Mouse (Mus musculus) brain, embryonic 14.5 days (tissue): ENCODE measurements around the gene Ap2m1. TPM values are rescaled to one million over a fixed set of nuclear protein-coding genes. Genes with fewer than 3 reads are reported as not detected.
A peak's percentile ranks its signal among the peaks of the same experiment; 100 is the strongest.

Experiments used
- DNase-seq: peaks from one replicate; pipeline ENCODE4 v3.0.0-alpha.2; 2011; ENCODE audit warnings: low read depth
- CTCF ChIP-seq: fragments of 200-500 bp; IDR thresholded peaks from 2 replicates; pipeline ENCODE4 v1.5.1; 2012; ENCODE audit warnings: inconsistent platforms, mild to moderate bottlenecking, moderate library complexity, borderline replicate concordance; ENCODE audit not compliant: insufficient read depth, insufficient read length; ENCODE audit errors: extremely low read depth
- POLR2A ChIP-seq: fragments of 200-500 bp; IDR thresholded peaks from 2 replicates; pipeline ENCODE4 v1.6.1; 2012; ENCODE audit warnings: mild to moderate bottlenecking, inconsistent platforms, borderline replicate concordance; ENCODE audit not compliant: poor library complexity, insufficient read depth, insufficient read length, severe bottlenecking; ENCODE audit errors: extremely low read depth
- polyA plus RNA-seq: library from polyadenylated mRNA; depleted of rRNA; stranded (reverse); fragments of >200 nt; gene quantifications from 2 replicates; pipeline ENCODE4 v1.2.3, GENCODE M21; 2012

Ap2m1 gene
- polyA plus RNA-seq, 1 experiment: 1,266 TPM

DNA sequence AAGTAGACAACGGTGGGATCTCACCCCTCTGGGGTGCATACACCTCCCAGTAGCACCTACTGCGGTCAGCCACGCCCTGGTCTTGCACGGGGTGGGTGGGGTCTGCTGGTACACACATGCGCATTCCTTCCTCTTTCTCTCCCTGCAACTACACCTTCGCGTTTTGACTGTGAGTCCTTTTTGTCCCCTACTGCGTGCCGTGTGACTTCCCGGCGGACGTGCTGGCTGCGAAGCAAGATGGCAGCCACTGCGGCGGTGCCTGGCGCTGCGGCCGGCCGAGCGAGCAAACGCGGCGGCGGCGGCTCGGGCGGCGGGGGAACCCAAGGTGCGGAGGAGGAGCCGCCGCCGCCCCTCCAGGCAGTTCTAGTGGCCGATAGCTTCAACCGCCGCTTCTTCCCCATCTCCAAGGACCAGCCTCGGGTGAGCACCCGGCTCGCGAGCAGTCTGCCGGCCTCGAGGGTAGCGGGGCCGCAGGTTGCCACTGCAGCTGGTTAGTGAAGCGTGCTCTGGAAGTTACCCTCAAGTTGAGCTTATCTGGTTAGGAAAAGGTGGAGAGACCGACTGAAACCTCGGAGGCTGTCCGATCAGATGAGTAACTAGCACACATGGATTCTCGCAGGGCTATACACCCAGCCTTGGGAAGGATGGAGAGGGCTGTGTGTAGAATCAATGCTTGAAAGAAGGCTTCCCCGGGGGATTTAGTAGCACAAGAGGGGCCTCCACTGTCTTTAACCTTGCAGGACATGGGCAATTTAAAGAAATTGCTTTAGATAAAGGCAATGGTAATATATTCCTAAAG is 36.4 kb upstream of the Ap2m1 start, which contains the start of gene Eif2b5:
Eif2b5 (plus strand) TSS at position 141 of the 799 bp plus-strand sequence.
- DNase-seq: peak; percentile 98
- no peak for TF ChIP-seq CTCF
- TF ChIP-seq POLR2A: peak; percentile 82

DNA sequence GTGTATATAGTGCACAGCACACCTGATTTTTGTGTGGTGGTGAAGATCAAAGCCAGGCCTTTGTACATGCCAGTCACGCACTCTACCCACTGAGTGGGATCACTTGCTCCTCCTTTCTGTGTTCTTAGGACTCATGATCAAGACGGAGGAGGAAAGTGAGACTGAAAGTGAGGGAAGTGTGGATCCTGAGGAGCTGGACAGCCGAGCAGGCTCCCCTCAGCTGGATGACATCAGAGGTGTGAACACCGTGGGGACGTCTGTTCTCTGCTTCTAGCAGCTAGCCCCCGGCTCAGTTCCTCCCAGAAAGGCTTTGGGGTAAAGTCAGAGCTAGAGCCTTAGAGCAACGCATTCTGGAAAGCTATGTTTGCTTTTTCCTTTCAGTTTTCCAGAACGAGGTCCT is 29.3 kb upstream of the Ap2m1 start:
- TF ChIP-seq POLR2A (no peak), CTCF (no peak)
- DNase-seq: no peak

DNA sequence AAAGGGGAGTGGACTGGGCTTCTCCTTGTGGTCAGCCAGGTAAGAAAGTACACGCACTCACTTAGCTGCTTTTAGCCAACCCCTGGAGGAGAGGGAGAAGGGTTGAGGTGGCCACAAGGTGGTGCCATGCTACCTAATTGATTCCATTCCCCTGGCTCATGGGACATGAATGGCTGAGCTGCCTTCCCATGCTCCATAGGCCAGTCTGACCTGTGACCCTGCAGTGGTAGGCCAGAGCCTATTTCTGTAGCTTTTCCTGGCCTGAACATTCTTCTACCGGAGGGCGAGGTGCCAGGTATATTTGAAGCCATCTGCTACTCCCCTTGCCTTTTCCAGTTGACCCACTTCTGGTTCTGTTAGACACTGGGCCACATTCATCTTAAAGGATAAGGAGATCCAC is 25.9 kb upstream of the Ap2m1 start:
- TF ChIP-seq CTCF (peak; percentile 51; the same call in 1 of the 2 replicates), POLR2A (no peak)
- DNase-seq: peak; percentile 35

DNA sequence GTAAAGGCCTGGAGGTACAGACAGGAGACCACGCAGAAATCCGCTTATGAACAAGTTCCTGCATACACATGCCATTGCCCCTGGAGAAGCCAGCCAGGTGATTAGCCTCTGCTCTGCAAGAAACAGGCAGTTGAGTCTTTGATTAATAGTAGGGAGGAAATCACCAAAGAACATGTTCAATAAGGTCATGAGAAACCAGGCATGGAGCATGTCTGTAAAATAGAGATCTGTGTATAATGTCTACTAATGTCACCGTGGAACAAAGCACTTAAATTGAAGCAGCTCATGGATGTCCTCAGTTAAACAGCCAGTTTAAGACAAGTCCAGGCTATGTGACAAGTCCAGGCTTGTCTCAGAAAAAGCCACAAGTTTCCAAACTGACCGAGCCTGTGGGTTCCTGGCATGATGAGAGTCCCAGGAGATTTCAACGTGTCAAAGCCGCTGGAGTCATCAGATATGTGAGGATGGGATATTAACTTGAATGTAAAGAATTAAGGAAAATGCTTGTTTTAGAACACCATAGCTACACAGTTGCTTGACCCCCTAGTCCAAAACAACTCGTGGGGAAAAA is 23.9 kb upstream of the Ap2m1 start:
- DNase-seq: no peak
- TF ChIP-seq POLR2A: no peak
- TF ChIP-seq CTCF: no peak

DNA sequence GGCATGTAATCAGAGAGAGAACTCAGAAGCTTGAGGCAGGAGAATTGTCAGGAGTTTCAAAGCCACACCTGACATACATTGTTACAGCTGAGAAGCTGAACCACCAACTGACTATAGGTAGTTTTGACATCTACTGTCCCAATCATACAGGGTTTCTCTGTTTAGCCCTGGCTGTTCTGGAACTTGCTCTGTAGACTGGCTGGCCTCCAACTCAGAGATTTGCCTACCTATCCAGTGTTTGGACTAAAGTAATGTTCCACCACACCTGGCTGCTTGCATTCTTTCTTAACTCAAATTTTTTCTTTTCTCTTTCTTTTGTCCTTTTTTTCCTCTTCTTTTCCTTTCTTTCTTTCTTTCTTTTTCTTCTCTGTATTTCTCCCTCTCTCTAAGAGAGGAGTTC is 19.2 kb upstream of the Ap2m1 start:
- TF ChIP-seq POLR2A (no peak), CTCF (no peak)
- no peak for DNase-seq

DNA sequence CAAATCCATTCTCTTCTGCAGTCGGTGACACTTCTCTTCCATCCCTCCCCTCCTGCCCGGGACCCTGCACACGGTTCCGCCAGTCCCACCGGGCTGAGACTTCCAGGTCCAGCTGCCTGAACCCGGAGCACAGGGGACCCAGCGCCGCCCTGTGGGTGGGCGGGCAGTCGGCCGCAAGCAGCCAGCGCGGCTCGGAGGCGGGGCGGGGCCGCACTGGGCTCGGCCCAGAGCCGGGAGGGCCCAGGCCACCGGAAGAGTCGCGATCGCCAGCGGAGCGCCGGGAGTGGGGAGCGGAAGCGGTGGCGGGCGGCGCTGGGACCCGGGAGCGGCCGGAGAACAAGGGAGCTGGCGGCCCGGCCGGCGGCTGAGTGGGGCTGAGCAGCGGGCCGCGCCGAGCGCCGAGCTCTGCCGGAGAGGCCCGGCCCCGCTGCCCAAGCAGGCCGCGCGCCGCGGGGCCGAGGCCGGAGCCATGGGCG is 18.5 kb upstream of the Ap2m1 start, which contains the start of gene Dvl3:
Dvl3 (plus strand) TSS at position 257 of the 476 bp plus-strand sequence.
- DNase-seq: peak; percentile 96
- TF ChIP-seq CTCF (peak; percentile 22; the same call in 1 of the 2 replicates), POLR2A (peak; percentile 92)

DNA sequence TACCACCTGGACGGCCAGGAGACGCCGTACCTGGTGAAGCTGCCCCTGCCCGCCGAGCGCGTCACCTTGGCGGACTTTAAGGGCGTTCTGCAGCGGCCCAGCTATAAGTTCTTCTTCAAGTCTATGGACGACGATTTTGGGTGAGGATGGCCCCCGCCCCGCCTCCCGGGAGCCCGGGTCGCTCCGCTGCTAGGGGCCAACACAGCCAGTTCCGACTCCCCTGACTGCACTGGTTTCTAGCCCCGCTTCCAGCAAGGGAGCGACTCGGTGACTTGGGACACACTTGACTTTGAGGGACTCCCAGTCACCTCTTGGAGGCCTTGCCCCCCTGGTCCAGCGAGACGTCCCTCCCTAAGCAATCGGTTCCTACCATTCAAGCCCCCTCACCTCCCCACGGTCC is 18.1 kb upstream of the Ap2m1 start:
- TF ChIP-seq CTCF (no peak), POLR2A (no peak)
- no peak for DNase-seq

DNA sequence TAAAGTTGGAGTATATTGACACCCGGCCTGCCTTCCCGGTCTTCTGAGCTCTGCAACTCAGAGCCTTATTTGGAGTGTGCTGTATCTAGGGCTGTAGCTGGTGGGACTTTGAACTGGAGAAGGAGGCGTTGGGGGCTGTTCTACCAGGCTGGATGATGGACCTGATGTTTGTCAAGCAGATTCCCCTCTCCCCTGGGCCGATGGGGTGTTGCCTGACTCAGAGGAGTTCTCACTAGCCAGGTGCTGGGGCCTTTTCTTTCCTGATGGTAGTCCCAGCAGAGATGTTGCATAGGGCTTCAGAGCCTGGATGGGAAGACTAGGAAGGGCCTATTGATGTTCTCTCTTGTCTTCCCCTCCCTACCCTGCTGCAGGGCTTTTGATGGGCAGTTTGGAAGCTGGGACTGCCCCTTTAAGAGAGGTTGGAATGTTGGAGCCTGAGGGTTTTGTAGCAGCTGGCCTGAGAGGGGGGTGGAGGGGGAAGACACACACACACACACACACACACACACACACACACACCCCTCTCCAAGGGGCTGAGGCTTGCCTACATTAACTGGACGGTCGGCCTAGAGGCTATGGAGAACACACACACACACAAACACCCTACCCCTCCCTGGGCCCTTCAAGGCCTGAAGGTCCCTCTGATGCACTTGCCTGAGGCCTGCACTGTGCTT is 17.4 kb upstream of the Ap2m1 start:
- peak; percentile 88 for DNase-seq
- TF ChIP-seq CTCF (no peak), POLR2A (no peak)

DNA sequence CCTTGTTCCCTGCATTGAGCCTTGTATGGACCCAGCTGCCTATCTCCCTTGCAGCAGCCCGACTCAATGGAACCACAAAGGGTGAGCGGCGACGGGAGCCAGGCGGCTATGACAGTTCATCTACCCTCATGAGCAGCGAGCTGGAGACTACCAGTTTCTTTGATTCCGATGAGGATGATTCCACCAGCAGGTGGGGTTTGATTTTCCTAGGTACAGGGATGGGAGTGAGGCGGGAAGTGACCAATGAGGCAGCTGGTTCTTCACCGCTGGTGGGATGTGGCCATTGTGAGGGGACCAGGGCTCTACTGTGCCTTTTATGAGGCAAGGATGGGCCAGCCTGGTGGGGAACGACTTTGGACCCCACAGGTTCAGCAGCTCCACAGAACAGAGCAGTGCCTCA is 11.4 kb upstream of the Ap2m1 start:
- DNase-seq: no peak
- TF ChIP-seq CTCF: no peak
- no peak for TF ChIP-seq POLR2A

DNA sequence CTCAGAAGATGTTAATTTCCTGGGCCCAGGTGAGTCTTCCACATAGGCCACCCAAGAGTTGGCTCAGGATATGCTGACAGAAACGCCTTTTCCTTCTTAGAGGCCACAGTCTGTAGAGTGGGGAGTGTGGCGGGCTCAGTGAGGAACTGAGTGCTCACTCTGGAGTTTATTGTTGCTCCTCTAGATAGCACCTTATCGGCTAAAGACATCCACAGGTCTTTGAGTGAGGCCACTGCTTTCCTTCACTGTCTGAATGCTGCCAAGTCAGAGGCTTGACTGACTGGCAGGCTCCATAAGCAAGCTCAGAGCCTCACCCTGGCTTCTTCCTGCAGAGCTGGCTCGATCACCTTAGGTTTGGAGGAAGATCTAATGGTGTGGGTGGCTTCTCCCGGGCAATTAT is 6.5 kb upstream of the Ap2m1 start:
- TF ChIP-seq CTCF (no peak), POLR2A (no peak)
- DNase-seq: no peak

DNA sequence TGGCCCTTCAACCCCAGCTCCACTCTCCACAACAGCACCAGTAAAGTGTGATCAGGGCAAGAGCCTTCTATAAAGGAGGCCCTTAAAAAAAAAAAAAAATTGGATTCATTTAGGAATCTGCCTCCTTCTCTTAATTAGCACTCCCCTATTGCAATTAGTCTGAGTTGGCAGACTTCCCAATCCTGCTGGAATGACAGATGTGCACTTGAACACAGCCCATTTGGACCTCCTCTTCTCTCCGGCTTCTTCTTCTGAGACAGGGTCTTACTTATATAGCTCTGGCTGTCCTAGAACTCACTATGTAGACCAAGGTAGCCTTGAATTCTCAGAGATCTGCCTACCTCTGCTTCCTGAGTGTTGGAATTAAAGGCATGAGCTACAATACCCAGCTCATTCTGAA is 5.9 kb upstream of the Ap2m1 start:
- DNase-seq: peak; percentile 83
- TF ChIP-seq CTCF (no peak), POLR2A (no peak)

DNA sequence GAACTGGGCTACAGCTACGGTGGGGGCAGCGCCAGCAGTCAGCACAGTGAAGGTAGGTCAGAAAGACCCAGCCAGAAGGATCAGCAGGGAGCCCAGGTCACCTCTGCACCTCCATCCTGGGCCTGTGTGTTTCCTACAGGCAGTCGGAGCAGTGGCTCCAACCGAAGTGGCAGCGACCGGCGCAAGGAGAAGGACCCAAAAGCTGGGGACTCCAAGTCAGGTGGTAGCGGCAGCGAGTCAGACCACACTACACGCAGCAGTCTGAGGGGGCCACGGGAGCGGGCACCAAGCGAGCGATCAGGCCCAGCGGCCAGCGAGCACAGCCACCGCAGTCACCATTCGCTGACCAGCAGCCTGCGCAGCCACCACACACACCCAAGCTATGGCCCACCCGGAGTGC is 4.3 kb upstream of the Ap2m1 start:
- DNase-seq: no peak
- TF ChIP-seq CTCF (no peak), POLR2A (no peak)

DNA sequence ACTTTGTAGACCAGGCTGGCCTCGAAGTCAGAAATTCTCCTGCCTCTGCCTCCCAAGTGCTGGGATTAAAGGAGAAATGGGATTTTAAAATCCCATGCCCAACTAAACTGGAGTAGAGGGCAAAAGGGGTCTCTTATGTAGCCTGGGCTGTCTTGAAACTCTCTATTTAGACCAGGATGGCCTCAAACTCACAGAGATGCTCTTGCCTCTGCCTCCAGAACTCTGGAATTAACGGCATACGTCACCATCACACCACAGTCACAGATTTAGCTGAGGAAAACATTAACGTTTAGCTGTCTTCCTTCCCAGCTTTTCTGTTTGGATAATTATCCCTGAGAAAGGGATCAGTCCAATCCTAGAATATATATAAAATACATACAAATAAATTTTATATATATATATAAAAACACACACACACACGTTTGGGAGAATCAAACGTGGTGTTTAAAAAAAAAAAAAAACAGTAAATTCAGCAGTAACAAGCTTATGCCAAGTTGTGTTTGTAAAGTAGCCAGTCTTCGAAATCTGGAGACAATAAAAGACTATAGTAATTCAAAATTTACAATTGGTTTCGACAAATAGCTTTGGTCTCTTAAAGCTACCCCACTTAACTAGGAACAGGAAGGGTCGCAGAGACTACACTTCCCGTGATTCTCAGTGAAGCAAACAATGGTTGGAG is 522 bp upstream of the Ap2m1 start:
- no peak for DNase-seq
- no peak for TF ChIP-seq CTCF
- TF ChIP-seq POLR2A: no peak

DNA sequence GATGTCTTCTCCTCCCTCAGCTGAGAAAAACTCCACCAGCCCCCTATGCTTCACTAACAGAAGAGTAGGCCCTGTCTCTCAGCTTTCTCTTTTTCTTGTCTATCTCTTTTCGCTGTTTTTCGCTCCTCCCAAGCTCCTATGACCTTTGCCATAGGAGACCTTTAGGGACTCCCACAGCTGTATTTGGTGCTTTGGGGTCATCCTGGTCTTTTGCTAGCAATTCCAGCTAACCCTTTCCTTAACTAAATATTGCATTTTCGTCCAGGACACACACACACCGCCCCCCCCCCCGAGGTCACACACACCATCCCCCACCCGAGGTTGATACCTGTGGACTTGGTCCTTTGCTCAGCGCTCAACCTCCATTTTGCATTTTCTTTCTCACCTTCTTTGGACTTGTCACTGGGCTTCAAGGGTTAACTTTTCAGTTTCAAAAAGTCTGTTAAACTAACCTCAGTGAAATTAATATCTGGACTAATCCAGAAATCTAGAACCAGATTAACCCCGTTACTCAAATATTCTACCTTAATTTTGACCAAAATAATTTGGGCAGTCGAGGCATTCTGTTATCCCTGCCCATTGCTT is 895 bp downstream of the Ap2m1 start:
- TF ChIP-seq POLR2A (no peak), CTCF (no peak)
- no peak for DNase-seq
